Mouse (Mus musculus): ENCODE data around the gene Ispd.

Gene Ispd

DNA sequence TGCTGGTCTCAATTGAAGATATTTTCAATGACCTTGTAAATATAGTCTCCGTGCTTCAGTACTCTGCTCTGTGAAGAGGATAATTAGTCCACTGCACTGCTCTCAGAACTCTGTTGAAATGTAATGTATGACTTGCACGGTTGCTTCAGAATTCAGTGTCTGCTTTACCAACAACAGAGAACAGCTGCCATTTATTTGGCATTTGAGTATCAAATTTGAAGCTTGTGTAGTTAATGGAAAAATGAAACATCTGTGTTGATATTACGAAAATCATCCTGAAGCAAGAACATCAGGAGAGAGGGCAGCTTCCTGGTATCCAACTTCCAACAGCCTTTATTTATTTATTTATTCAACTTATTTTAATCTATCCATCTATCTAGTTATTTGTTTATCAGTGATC is 337.8 kb downstream of the Ispd start:
- DNase-seq, result no peak

DNA sequence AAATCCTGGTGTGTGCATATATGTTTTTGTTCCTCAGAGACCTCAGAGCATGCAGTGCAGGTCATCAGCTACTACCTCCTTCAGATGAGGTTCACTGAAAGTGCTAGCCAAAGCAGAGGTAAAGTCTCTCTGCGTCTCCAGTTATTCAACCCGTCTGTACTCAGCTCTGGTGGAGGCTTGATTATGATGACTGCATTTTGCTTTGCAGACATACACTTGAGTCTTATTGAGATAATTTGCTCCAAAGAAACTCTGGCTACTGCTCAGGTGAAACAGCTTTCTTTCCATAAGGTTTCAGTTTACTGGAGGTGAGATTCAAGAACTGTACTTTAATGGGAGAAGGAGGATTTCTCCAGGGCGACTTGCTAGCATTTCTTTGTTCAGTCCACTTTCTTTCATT is 339.5 kb downstream of the Ispd start:
- no peak for DNase-seq

DNA sequence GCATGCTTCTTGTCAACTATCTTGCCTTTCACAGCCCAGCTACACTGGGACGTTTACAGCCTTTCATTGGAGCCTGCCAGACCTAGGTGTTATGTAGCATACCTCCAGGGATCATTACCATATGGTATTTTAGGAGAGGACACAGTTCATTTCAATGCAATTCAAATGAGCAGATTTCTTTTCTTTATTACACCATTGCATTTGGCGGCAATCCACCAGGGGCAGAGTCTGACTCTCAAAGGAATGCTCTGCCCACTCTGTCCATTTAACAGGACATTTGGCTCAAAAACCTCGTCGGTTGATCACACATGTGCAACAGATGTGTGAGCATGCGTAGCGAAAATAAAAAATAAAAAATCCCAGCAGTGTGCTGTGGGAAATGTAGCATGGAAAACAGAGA is 340.0 kb downstream of the Ispd start:
- DNase-seq, result no peak

GRCm38 (mm10) chr12:36722754-36723153 is 341.5 kb downstream of the Ispd start:
- DNase-seq, result no peak

DNA sequence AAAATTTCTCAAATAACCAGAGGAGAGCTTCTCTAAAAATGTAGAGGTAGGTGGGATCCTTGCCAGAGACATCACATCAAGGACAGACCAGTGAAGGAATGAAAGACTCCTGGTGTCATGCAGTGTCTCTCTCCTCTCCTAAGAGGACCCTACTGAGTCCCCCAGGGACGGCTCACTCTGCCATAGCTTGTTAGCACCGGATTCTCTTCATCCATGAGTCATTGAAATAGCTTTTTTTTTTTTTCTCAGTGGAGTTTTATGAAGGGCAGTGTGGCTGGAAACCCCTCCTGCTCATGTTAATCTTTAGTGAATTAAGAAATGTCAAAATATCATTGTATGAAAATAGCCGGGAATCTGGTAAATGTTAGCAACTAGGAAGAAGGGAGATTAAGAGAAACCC is 342.1 kb downstream of the Ispd start:
- DNase-seq, result no peak

- DNase-seq, result no peak
Measured at GRCm38 (mm10) chr12:36724297-36724696, 343.0 kb downstream of the Ispd start.

DNA sequence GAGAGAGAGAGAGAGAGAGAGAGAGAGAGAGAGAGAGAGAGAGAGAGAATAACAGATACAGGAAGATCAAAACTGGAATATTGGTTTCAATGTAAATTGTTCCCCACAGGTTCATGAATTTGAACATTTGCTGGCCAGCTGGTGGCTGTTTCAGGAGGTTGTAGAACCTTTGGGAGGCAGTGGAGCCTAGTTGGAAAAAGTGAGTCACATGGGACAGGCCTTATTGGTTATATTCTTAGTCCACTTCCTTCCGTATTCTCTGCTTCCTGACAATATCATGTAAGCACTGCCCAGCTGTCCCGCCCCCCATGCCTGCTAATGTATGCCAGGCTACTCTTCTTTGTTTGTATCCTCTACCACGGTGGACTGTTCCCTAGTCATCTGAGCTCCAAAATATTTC is 344.0 kb downstream of the Ispd start:
- DNase-seq, result no peak

DNA sequence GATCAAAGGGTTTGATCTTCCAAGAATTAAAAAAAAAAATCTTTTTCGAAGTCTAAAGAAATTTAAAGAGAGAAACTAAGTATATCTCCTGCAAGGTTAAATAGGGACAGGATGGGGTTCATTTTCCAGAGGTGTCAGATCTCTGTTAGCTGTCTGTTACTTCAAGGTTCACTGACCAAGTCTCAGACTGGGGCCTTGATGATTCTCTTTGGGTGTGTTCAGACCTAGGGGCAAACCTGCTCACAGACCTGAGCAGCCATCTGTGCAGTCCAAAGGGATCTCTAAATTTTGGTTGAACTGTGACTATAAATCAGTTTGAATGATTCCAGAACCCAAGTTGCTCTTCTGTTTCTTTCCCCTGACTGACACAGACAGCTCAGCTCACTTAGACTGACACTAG is 344.8 kb downstream of the Ispd start:
- no peak for DNase-seq

DNA sequence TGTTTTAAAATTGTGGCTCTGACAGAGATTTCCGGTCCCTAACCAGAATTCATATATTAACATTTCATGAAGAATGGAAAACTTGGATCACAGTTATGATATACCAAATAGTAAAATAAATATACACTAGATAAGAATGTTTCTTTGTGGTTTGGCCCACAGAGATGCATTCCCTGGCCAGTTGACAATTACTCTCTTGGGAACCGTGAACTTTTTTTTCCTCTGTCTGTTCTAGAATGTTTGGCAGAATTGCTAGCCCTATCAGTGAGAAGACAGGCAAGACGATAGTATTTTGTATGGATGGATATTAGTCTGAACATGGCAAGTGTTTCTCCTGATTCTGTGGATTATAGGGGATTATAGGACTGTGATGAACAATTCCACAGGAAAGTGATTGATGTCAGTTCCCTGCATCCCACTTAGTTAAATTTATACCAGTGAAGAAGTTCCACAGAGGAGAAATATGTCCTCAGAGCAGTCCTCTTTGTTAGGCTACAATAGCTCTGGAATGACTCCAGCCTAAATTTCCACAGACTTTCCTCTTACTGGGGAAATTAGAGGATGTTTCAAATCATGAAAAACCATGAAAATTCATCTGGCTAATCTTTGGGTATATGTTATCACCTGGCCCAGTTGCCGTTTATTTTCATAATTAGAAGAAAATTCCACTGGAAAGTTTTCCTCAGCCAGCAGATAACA is 352.6 kb downstream of the Ispd start:
- DNase-seq, result no peak

All from thymus, postnatal 36 days (tissue).